Mouse (Mus musculus) R1 (cell line): ENCODE results near the gene Mafb.

ENCODE experiments used
- DNase-seq: peaks from one replicate; pipeline ENCODE4 v3.0.0-alpha.2; 2018; ENCODE audit warnings: low read depth, low spot score

Mafb gene

DNA sequence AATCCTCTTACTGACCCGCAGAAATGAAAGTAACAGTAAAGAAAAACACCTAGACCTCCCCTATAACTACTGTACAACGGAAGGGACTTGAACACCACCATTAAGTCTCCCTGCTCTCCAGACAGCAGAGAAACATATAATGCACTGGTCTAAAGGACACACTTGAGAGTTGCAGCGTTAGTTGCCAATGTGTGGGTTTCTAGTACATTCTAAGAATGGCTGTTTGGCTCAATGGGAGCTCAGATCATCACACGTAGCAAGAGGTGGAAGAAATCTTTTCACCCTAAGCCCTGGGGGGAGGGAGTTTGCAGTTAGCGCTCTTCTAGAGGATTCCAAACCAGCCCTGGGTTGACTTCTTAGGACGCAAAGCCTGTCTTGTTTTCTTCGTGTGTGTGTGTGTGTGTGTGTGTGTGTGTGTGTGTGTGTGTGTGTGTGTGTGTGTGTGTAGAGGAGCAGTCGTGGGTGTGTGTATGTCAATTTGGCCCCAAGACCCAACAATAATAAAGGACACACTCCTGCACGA, 2.7 kb downstream of the Mafb start:
- DNase-seq = peak; percentile 15

DNA sequence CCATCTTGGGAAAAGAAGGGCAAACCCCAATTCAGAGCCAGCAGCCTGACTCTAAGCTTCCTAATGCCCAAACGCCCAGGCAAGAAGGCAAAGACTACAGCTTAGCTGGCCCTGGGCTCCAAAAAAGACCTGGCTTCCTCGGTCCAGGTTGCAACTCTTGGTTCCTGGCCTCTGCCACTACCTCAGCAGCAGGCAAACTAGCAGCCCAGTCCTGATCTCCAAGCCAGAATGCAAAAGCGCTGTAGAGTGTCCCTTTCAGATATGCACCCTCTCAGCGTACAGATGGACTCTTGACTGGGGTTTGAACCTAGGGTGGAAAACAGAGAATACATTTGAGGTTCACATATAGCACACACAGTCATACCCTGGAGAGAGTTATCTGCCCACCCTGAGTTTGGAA, 3.7 kb downstream of the Mafb start:
- DNase-seq = no peak

DNA sequence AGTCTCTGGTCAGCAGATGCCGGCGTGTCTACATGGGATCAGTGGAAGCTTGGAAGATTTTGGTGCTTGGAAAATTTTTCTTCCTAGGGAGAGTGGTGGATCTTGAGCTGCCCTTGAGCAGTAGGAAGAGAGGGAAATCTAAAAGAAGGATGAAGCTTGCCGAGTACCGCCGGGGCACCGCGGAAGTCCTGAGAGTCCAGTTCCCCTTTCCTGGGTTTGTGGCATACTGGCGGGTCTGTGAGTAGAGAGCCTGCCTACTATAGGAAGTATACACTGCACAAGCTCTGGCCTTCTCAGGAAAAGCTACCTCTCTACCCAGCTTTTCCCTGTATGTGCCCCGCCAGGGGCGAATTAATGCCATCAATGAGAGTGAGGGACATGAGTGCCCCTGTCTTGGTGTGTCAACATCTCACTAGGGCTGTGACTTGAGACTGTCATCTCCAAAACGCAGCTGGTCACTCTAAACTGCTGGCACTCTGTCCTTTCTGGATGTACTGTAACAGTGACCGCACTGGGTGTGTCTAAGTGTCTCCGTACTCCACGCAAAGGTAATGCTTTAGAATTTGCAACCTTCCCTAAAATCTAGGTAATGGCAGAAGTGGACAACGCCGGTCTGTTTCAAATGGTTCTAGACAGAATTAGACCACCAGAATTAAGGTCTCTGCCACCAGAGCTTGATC, 5.3 kb downstream of the Mafb start:
- DNase-seq = no peak

DNA sequence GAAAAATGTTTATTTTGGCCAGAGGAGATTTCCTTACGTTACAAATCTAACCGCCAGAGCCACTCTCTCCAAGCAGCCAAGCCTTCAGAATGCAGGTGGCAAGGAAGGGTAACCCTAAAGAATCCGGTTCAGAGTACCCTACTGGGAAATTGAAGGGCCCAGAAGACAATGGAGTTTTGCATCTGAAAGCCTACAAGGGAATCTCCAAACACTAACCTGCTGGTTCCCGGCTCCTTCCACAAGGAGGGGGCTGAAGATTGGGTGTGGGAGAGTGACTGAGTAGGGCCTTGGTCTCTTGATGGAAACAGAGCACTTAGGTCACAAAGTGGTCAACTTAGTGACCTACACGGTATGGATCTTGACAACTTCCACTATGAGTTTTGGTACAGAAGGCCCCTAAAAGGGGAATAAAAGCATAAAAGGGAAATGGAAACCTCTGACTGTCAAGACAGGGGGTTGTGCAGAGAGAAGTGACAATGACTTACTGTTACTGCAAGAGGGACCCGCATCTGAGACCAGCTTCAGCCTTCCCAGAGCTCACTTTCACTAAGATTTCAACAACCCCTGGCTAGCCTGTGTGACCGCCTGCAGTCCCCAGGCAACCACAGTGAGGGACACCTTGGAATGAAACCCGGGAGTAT, 6.5 kb downstream of the Mafb start:
- DNase-seq = peak; percentile 82

DNA sequence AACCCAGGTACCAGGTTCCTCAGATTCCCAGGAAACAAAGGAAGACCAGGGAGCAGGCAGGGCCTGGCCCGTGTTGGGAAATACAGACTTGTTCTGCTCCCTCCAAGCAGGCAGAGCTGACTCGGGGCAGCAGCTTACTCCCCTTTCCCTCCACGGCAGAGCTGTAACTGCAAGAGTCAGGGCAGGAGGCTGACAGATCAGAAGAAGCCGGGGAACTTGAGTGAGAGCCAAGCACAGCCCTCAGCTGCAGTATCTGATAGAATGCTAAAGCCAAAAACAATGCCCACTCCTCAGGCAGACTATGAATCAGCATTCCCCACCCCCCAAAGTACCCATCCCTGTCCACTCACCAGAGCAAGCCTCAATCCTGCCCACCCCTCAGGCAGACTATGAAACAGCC, 8.0 kb downstream of the Mafb start:
- DNase-seq = no peak

DNA sequence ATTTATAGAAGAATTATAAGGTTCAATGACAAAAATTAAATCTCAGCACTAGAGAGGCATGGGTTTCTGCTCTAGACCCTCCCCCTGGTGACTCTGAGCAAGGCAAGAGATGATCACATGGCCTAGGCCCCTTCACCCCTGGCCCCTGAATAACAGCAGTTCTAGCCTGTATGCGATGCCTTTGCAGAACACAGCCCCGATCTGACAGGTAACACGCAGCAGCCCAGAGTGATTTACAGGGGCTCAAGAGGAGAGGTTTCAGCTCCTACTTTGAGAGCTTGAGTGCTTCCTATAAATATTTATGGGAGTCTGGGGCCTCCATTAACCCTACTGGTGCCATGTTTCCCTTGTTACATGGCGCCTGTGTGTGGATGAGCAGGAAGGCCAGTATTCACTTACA, 9.4 kb downstream of the Mafb start:
- DNase-seq = no peak

DNA sequence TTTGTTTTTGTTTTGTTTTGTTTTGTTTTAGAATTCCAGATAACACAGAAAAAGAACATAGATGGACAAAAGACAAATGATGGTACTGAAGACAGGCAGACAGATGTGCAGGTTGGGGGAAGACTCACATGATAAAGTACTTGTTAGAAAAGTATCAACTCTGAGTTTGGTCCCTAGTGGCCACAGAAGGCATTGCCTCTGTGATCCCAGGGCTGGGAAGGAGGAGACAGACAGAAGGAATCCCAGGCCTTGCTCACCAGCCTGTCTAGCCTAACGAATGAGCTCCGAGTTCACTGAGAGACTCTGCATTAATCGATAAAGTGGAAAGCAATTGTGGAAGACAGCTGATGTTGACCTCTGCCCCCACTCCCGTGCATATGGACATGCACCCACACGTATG, 10.7 kb downstream of the Mafb start:
- DNase-seq = peak; percentile 67

DNA sequence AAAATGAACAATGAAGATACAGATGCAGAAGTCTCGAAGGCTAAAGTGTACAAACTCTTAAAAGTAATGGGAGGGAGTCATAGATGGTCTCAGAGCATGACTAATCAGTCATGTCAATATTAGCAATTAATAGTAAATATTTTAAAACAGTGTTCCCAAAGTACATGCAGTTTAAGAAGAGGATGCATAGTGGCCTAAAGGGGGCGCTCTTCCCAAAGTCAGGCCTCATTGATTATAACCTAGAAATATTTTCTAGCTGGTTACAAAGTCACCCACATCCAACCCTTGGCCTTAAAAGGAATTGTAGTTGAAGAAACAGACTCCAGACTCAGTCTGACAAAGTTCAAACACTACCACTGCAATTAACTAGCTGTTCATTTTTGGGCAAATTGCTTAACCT, 12.5 kb downstream of the Mafb start:
- DNase-seq = no peak

DNA sequence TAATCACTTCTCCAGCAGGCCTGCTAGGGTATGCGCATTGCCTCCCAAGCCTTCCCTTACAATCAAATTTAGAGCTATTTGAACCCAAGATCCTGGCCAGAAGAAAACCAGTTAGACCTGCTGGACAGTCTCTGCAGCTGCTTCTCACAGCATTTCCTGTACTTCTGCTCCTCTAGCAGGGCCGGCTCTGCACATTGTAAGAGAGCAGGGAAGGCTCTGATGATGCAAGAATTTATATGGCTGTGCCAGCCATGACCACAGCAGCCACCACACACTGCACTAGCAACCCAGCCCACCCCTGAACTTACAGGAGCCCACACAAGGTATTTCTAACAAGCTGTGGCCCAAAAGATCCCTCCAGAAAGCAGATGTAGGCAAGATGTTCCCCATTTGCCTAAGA, 13.3 kb downstream of the Mafb start:
- no peak for DNase-seq

DNA sequence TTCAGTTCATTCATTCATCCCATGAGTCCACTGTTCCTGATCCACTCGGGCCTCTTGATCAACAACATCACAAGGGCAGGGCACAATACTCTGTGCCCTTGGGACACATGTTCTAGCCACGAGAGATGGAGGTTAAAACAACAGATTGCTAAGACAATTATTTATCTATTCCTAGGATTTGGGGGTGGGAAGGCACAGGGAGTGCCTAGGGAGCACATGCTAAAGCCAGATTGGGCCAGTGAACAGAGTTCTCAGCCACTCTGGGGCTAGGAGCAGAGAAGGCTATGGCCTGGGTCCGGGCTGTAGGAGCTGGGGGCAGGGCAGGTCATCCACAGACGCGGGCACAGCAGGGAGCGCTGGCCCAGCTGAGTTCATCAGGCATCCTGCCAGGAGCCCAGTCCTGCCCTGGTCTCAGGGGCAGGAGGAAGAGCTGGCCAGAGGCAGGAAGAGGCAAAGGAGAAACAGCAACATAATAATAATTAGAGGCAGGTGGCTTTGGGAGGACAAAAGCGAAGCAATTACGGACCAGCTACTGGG, 15.8 kb downstream of the Mafb start:
- no peak for DNase-seq

DNA sequence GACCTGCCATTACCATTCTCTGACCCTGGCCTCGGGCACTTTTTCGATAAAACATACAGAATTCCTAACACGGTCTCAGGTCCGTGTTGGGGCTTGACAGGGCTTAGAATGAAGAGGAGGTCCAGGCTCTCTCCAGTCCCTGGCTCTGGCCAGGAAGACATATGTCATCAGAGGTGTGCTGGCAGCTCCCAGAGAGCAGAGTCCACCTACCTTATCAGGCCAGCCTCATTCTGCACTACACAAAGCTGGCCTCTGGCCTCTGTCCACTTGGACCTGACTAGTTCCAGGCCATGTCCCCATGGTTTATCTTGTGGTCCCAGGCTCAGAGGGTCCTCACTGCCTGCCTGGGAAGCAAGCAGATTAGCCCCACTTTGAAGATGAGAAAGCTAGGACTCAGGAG, 17.3 kb downstream of the Mafb start:
- DNase-seq = no peak

DNA sequence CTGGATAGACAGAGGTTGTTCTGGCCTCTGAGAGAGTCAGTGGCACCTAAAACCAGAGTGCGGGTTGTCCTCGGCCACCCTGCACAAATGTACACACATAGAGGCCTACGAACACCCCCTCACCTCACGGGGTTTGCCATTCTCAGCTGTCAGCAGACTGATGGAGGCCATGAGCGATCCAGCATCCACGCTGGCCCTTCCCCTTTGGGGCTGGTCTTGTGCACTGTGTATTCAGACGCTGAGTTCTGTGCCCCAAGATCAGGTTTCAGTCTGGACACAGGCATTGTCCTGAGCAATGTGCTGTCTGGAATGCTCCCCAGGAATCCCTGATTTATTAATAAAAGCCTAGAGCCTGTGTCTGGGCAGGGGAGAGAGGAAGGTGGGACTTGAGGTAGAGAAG, 18.1 kb downstream of the Mafb start:
- DNase-seq = no peak

DNA sequence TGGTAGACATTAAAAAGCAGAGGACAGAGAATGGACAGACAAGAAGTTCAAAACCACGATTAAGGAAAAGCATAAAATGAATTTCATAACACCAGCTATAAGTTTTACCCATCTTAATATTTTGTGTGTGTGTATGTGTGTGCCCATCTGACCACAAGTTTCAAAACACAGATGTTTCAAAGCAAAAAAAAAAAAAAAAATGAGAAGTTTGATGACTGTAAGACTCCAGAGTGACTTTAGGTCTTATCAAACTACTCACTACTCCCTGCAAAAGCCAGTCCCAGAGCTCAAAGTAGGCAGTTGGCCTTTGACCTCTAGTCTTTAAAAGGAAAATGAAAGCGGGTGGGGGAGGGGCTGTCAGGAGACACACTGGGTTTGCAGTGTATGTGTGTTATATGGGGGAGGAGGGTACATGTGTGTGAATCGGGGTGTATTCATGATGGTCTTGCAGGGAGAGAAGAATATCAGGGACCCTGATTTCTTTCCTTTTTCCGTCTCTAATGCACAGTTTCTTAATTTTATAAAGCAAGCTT, 18.7 kb downstream of the Mafb start:
- no peak for DNase-seq

DNA sequence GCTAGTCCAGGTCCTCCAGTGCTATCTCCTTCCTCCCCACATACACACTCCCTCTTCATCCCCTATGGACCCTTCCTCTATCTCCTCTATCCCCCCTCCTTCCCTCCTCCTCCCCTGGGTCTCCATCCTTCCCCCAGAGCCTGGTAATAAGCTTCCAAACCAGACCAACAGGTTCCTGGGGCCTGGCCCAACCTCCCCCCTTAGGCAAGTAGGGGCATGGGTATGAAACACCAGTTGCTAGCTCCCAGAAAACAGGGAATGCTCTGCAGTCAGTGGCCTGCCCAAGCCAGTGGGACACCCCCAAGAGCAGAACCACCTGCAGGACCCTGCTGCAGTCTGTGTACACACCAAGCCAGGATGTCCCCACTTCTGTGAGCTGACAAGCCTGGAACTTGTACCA, 21.2 kb downstream of the Mafb start:
- DNase-seq = no peak

DNA sequence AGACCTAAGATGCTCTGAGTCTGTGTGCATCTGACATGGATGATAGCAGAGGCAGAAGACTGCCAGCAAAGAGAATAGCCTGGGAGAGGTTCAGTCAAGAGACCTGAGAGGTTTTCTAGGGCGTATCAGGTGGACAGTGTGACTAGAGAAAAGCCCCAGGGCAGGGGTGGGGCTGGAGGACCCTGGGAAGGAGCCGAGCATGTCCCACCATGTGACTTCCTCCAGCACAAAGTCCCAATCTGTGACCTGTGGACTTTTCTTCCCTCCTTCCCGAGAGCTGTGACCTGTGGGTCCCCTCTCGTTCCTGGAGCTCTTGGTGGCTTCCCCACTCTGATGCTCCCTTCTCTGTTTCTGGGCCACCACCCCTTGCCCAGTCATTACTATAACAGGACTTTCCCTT, 26.7 kb downstream of the Mafb start:
- DNase-seq = no peak

DNA sequence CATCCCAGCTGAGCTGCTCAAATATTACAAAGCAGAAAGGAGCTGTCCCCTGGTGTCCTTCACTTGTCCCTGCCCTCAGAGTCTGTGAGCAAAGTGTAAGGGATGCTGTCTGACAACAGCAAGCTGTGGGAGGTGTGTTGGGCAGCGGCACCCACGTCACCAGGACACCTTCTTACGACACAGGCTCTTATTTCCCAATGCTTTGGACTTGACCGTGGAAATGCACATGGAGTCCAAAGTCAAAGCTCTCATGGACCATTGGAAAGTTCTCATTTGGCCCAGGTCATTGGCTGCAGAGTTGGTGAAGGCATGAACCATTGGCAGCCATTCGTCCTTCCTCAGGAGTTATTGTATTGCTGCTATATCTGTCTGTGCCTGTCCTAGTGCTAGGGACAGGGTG, 27.3 kb downstream of the Mafb start:
- no peak for DNase-seq

DNA sequence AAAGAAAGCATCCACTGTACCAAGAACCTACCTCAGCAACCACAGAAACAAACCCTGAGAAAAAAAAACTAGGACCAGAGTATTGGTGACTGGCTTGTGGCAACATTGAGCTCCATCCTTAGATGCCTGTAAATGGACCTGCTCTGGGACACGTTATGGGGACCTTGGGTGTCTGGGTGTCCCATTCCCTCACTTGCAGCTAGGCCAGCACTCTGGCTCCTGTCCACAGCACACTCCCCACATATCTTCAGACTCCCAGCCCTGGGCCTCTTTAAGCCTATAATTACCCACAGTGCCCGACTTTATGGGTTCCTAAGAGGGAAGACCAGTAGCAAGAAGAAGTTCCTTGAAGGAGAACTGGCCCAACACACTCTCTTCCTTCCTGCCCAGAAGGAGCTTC, 30.8 kb downstream of the Mafb start:
- no peak for DNase-seq

DNA sequence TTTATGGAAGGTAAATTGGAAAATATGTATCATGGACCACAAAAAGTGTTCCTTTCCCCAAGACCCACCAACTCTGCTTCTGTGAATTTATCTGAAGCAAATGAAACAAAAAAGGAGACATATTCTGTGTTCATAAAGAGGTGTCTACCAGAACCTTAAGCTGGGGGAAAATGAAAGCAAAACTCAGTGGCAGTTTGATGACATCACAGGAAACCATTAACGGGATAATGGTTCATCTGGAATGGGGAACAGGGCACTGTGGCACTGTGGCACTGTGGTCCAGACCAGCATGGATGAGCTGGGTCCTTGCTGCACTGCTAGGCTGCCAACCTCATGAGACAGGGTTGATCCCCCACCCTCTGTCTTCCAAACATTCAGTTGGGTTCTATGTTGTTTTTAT, 31.8 kb downstream of the Mafb start:
- no peak for DNase-seq

DNA sequence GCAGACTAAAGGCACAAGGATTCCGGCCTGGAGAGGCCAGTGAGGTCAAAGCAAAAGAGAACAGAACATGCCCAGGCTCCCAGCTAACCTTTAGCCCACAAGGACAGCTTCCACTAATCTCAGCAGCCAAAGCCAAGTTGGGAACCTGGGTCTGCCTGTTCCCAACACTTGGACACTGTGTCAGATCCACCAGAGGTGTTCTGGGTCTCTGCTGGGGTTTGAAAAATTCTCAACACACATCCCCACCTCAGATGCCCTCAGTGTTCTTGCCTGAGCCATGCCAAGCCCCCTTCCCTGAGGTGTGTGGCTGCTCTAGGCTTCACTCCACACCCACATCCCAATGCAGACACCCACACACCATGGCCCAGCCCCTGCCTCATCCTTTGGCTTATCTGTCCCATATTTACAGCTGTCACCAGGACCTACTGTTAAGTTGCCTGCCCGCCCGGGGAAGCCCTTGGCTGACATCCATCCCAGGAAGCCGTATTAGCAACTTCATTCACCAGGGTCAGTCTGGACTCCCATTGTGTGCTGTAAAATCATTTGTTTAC, 32.7 kb downstream of the Mafb start, which contains the start of gene Gm826:
Gene Gm826 (minus strand): TSS at position 52 of the 551 bp plus-strand sequence.
- DNase-seq = no peak

DNA sequence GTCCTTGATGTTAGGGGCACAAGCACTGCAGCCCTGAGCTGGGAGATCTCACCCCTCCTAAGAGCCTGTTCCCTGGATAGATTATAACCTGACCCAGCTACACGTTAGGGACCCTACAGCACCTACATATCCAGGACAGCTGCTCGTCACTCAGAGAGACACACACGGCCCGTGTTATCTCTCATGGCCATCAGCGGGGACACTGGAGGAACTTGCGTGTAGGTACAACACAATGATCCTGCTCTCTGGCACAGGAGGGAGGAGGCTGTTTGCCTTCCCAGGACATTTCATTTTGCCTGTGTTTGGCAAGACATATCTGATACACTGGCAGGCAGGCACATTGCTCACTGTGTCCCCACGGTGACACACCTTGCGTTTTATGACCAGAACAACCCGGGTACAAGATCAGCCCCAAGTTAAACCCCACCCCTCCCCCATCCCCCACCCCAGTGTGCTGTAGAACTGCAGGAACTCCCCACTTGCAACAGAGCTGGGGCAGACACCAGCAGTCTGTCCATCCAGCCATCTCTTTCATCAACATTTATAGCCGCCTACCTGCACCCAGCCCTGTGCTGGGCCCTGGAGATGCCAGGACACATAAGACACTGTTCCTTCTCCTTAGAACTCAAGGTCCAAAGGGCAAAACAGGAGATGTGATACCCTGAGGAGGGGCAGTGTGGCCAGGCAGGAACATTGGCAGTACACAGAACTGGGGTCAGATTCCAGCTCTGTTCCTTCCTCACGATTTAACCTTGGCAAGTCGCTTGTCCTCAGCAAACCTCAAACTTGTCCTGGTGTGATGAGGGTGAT, 34.1 kb downstream of the Mafb start:
- DNase-seq = no peak

DNA sequence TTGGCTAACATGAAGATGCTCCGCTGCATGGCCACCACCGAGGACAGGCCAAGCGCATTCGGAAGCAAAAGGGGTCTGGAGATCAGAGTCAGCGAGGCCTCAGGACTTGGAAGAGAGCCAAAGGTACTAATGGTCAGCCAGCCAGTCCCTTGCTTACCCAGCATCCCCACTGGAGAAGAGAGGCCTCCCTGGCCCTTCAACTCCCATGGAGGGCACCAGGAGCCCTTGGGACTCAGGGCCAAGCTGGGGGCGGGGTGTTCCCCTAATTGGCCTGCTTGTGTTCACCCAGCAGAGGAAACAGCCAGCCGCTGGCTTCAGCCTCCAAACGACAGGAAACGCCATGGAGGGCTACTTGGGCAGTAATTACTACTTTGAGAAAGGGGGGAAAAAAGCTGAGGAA, 38.0 kb downstream of the Mafb start:
- no peak for DNase-seq

DNA sequence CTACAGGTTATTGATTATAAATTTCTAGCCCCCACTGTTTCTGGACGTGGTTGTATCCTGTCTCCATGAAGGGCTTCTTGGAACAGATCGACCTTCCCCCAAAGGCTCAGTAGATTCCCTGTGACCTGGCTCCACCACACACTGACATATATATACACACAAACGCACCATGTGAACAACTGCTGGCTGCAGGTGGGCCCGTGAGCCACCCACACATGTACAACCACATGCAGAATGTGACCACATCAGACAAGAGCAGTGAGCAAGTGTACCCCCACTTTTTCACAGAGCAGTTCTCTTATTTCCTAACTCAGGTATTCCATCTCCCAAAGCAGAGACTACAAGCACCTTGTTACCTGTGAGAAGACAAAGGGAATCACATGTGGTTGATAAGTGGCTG, 39.1 kb downstream of the Mafb start:
- no peak for DNase-seq
